Mouse (Mus musculus): Measurements from ENCODE around the gene Cysltr2.

Cysltr2 gene

DNA sequence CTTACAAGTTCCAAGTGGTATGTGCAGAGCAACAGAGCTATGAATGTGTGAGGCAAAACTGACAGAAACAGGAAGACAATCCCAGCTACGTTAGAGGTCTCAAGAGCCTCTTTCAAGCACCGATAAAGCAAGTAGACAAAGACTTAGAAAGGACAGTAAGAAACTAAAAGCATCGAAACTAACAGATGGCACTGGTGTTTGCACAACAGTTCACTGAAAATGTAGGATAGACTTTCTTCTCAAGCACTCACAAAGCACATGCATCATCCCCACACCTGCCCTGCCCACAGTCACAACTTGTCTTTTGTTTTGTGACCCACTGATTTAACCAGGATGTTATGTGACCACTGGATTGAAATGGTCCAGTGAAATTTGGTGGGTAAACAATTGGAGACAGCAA is 17.7 kb downstream of the Cysltr2 start:
- H3K27me3 ChIP-seq (ENCODE audit: control insufficient read depth, insufficient read depth, low read length, poor library complexity, severe bottlenecking), result no peaks in the 10 kb centered on the region
- DNase-seq (ENCODE audit: low read depth, low spot score), result no peak
- no peaks in the 10 kb centered on the region for H3K36me3 ChIP-seq (ENCODE audit: control insufficient read depth, insufficient read depth, low read length, poor library complexity, severe bottlenecking)

DNA sequence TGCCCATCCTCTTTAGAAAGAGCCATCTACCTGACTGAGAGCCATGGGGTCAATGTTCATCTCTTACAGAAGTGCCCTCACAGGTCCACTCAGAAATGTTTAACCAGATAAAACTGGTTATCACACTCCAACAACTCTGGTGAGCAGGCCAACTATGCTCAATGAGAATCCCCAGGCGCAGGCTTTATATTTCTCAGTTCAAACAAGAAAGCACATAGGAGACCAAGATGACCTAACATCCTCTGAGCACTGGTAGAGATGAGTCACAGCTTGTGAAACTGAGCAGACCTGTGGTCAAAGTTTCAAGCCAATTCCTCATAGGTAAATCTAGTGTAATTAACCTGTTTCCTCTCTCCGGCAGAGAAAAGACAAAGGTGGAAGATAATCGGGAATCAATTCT is 31.6 kb downstream of the Cysltr2 start:
- Histone ChIP-seq H3K36me3 (ENCODE audit: control insufficient read depth, insufficient read depth, low read length, poor library complexity, severe bottlenecking) (no peaks in the 10 kb centered on the region), H3K27me3 (ENCODE audit: control insufficient read depth, insufficient read depth, low read length, poor library complexity, severe bottlenecking) (no peaks in the 10 kb centered on the region)
- no peak for DNase-seq (ENCODE audit: low read depth, low spot score)

GRCm38 (mm10) chr14:73015386-73015785 is 33.5 kb downstream of the Cysltr2 start:
- no peak for DNase-seq (ENCODE audit: low read depth, low spot score)
- no peaks in the 10 kb centered on the region for H3K27me3 ChIP-seq (ENCODE audit: control insufficient read depth, insufficient read depth, low read length, poor library complexity, severe bottlenecking)
- no peaks in the 10 kb centered on the region for H3K36me3 ChIP-seq (ENCODE audit: control insufficient read depth, insufficient read depth, low read length, poor library complexity, severe bottlenecking)

- no peaks in the 10 kb centered on the region for H3K27me3 ChIP-seq (ENCODE audit: control insufficient read depth, insufficient read depth, low read length, poor library complexity, severe bottlenecking)
- DNase-seq (ENCODE audit: low read depth, low spot score), result no peak
- no peaks in the 10 kb centered on the region for H3K36me3 ChIP-seq (ENCODE audit: control insufficient read depth, insufficient read depth, low read length, poor library complexity, severe bottlenecking)
Observed at GRCm38 (mm10) chr14:73013723-73014544, 35.0 kb downstream of the Cysltr2 start.

DNA sequence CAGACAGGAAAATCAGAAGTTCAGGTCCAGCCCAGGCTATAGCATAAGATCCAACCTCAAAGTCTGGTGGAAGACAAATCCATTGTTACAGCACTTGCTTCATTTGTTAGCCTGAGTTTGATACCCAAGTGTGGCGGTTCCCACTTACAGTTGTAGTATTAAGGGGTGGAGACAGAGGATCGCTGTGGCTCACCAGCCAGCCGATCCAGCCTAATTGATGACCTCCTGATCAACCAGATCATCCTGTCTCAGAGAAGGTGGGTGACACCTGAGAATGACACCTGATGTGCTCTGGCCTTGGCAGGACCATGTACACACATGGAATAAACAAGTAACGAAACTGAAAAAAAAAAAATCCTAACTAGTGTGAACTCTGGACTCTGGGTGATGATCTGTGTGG is 47.1 kb downstream of the Cysltr2 start:
- no peak for DNase-seq (ENCODE audit: low read depth, low spot score)
- Histone ChIP-seq H3K27me3 (ENCODE audit: control insufficient read depth, insufficient read depth, low read length, poor library complexity, severe bottlenecking) (no peaks in the 10 kb centered on the region), H3K36me3 (ENCODE audit: control insufficient read depth, insufficient read depth, low read length, poor library complexity, severe bottlenecking) (no peaks in the 10 kb centered on the region)

DNA sequence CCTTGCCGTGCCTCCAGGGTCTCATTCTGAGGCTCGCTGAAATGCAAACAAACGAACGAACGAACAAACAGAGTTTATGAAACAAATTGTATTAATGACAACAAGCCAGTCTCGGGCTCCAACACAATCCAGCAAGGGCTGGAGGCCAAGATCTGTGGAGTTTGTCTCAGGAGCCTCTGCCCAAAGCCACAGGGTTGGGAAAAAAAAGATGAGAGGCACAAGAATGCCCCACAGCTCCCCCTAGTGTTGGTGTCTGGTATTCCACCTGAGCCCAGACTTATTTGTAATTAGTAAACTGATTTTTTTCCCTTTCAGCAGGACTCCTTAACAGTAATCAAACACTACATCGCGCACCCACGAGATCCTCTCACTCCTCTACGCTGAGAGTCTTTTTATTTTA is 48.6 kb downstream of the Cysltr2 start:
- no peaks in the 10 kb centered on the region for H3K36me3 ChIP-seq (ENCODE audit: control insufficient read depth, insufficient read depth, low read length, poor library complexity, severe bottlenecking)
- no peaks in the 10 kb centered on the region for H3K27me3 ChIP-seq (ENCODE audit: control insufficient read depth, insufficient read depth, low read length, poor library complexity, severe bottlenecking)
- peak; percentile 66 for DNase-seq (ENCODE audit: low read depth, low spot score)

- Histone ChIP-seq H3K36me3 (ENCODE audit: control insufficient read depth, insufficient read depth, low read length, poor library complexity, severe bottlenecking) (no peaks in the 10 kb centered on the region), H3K27me3 (ENCODE audit: control insufficient read depth, insufficient read depth, low read length, poor library complexity, severe bottlenecking) (no peaks in the 10 kb centered on the region)
- no peak for DNase-seq (ENCODE audit: low read depth, low spot score)
Observed at GRCm38 (mm10) chr14:72998111-72998510, 50.8 kb downstream of the Cysltr2 start.

DNA sequence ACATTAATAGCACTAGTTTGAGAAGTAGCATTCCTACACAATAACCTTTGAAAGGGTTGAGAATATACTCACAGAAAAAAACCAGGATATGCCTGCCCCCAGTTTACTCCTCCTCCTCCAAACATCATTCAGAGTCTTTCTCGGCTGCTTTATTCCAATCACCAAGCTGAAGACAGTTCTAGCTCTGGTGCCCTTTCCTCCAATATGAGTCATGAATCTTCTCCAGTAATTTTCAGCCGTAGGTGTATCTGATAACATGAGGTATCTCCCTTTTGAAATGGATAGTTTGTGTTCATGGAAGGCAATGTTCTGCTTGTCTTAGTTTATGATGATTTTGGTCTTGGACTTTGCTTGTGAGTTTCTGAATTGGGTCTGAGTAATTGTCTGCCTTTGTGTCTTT is 62.9 kb downstream of the Cysltr2 start:
- no peak for DNase-seq (ENCODE audit: low read depth, low spot score)
- Histone ChIP-seq H3K36me3 (ENCODE audit: control insufficient read depth, insufficient read depth, low read length, poor library complexity, severe bottlenecking) (no peaks in the 10 kb centered on the region), H3K27me3 (ENCODE audit: control insufficient read depth, insufficient read depth, low read length, poor library complexity, severe bottlenecking) (no peaks in the 10 kb centered on the region)

DNA sequence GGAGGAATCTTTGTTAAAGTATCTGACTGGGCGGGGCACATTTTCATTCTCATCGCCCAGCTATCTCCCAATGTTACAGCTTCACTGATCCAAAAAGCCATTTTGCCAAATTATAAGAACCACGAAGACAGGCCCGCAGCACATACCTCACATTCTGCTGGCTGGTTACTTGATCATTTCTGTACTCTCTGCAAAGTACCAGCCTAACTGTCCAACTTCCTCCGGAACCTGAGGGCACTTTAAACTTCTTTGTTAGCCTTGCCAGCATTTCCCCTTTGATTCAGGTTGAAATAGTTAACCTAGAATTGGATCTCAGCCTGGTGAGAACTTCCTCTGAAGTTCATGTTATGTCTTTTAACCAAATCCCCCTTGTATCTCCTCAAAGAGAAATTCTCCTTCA is 63.8 kb downstream of the Cysltr2 start:
- no peaks in the 10 kb centered on the region for H3K27me3 ChIP-seq (ENCODE audit: control insufficient read depth, insufficient read depth, low read length, poor library complexity, severe bottlenecking)
- H3K36me3 ChIP-seq (ENCODE audit: control insufficient read depth, insufficient read depth, low read length, poor library complexity, severe bottlenecking), result no peaks in the 10 kb centered on the region
- DNase-seq (ENCODE audit: low read depth, low spot score), result no peak

- H3K27me3 ChIP-seq (ENCODE audit: control insufficient read depth, insufficient read depth, low read length, poor library complexity, severe bottlenecking), result no peaks in the 10 kb centered on the region
- DNase-seq (ENCODE audit: low read depth, low spot score), result peak; percentile 74
- no peaks in the 10 kb centered on the region for H3K36me3 ChIP-seq (ENCODE audit: control insufficient read depth, insufficient read depth, low read length, poor library complexity, severe bottlenecking)
Observed at GRCm38 (mm10) chr14:72983456-72983855, 65.5 kb downstream of the Cysltr2 start.

DNA sequence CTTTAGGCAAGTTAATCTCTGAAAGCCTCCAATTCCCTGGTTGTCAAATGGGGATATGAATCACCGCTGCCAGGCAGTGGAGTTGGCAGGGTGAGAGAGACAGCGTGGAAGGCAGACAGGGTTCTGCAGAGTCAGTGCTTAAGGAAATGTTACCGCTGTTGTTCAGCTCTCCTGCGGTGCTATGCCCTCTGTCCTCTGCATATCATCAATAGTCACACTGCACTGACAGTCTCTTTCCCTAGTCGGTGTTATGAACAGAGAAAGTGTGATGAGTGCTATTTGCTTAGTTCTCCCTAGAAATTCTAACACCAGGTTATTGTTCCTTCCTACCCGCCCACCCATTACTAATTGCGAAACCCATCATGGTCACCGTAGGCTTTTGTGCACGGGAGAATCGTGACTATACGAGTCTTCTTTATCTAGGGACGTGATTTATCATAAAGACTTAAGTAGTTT is 65.9 kb downstream of the Cysltr2 start:
- DNase-seq (ENCODE audit: low read depth, low spot score), result no peak
- Histone ChIP-seq H3K36me3 (ENCODE audit: control insufficient read depth, insufficient read depth, low read length, poor library complexity, severe bottlenecking) (no peaks in the 10 kb centered on the region), H3K27me3 (ENCODE audit: control insufficient read depth, insufficient read depth, low read length, poor library complexity, severe bottlenecking) (no peaks in the 10 kb centered on the region)

GRCm38 (mm10) chr14:72980761-72981160 is 68.2 kb downstream of the Cysltr2 start:
- Histone ChIP-seq H3K36me3 (ENCODE audit: control insufficient read depth, insufficient read depth, low read length, poor library complexity, severe bottlenecking) (no peaks in the 10 kb centered on the region), H3K27me3 (ENCODE audit: control insufficient read depth, insufficient read depth, low read length, poor library complexity, severe bottlenecking) (no peaks in the 10 kb centered on the region)
- no peak for DNase-seq (ENCODE audit: low read depth, low spot score)

DNA sequence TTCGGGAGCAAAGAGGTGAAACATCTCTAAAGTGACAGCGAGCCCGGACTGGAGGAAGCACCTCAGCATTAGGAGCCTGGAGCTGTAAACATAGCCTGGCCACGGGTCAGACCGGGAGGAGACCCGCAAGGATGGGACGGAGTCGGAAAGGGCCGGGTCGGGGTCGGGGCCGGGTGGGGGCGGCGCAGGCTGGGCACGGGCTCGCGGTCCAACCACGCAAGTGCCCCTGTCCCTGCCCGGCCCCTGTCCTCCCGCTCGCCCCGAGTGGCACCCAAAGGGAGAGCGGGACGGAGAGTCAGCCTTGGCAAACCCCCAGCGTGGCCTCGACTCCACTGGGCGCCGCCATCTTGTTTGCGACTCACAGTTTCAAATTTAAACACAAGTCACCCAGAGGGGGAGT is 68.8 kb downstream of the Cysltr2 start:
- DNase-seq (ENCODE audit: low read depth, low spot score), result no peak
- H3K27me3 ChIP-seq (ENCODE audit: control insufficient read depth, insufficient read depth, low read length, poor library complexity, severe bottlenecking), result no peaks in the 10 kb centered on the region; the same call in 1 of the 2 replicates
- no peaks in the 10 kb centered on the region for H3K36me3 ChIP-seq (ENCODE audit: control insufficient read depth, insufficient read depth, low read length, poor library complexity, severe bottlenecking)

DNA sequence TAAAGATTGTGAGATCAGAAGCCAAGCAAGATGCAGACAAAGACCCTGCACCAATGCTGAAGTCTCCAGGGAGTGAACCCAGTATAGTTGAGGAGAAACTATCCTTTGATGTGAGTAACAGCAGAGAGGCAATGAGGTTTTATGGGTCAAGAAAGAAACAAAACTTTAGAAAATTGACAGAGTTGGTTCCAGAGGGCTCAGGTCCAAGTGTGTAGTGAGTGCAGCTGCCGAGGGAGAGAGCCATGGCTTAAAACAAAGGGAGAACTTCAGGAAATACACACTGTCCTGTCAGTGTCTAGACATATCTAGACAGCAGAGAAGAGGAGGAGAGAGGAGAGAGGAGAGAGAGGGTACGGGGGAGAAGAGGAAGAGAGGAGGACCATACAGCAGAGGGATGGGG is 72.8 kb downstream of the Cysltr2 start:
- no peak for DNase-seq (ENCODE audit: low read depth, low spot score)
- H3K27me3 ChIP-seq (ENCODE audit: control insufficient read depth, insufficient read depth, low read length, poor library complexity, severe bottlenecking), result no peaks in the 10 kb centered on the region; the same call in 1 of the 2 replicates
- no peaks in the 10 kb centered on the region for H3K36me3 ChIP-seq (ENCODE audit: control insufficient read depth, insufficient read depth, low read length, poor library complexity, severe bottlenecking)

Measured in splenic B cell, adult 2 months (primary cell).